Mouse (Mus musculus): ENCODE results near the gene Treml4.
"Not testable (repeated sequence)": the region's sequence is repeated elsewhere in the genome, so short reads cannot be mapped to it uniquely, and the experiment has no call there.

Treml4 gene

DNA sequence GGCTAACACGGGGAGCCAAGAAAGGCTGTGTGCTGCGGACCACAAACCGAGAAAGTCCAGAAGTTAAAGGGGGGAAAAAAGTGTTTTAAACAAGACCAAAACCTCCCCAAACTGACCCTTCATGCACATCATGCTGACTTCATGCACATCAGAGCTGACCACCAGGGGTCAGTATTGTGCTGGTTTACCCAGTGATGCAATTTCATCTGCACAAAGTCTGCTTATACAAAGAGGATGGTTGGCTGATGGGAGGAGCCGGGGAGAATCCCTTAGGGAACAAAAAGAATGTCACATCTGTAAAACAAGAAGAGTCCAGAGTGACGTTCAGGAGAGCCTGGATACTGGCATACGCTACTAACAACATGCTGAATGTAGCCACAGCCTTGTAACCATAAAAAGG, 10.8 kb downstream of the Treml4 start:
- DNase-seq (ENCODE audit: low read depth, low spot score), result peak; percentile 89

DNA sequence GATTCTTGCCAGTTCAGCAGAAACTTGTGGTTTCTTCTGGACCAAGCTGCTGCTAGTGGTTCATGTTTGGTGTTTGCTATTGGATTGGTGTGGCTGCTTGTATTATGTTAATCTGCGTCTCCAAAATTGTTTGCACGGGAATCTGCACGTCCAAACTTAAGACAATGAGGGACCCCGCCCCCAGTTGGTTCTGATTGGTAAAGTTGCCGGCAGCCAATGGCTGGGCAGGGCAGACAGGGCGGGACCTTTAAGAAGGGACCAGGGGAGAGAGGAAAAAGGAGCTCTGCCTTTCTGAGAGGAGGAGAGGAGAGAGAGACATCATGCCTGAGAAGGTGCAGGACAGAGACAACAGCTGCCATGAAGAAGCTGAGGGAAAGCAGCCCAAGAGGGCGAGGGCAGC, 11.6 kb downstream of the Treml4 start:
- no peak for DNase-seq (ENCODE audit: low read depth, low spot score)

DNA sequence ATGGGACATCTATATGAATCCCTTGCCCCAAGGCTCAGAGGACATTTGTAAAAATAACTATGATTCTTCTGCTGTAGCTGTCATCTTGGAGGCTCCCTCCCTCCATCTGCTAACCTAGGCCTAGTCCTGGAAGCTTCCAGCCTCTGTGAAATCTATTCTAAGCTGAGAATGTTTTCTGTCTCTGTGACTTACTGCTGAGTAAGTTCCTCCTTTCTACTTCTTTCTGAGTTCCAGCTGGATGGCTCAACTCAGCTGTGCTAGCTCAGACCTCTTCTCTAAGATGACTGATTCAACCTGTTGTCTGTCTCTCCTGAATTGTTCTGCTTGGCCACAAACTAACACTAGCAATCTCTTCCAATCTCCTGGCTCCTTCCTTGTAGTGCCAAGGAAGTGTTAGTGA, 14.3 kb downstream of the Treml4 start:
- DNase-seq (ENCODE audit: low read depth, low spot score), result no peak

DNA sequence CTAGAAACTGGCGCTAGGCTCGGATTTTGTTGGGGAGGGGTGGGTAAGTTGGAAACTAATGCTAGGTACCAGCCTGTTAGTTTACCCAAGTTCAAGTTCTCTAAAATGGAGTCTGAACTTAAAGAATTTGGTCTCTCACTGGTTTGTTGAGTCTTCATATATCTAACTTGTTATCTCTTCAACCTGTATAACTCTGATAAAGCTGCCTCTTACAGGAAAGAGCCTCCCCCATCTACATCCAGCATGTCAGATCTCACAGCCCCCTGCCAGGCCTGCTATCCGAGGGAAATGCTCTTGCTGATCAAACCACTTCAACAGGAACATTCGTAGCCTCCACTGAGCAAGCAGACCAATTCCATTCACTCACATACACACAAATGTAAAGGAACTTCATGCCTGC, 14.9 kb downstream of the Treml4 start:
- no peak for DNase-seq (ENCODE audit: low read depth, low spot score)

GRCm38 (mm10) chr17:48280943-48281738, 17.0 kb downstream of the Treml4 start:
- DNase-seq (ENCODE audit: low read depth, low spot score), result no peak

DNA sequence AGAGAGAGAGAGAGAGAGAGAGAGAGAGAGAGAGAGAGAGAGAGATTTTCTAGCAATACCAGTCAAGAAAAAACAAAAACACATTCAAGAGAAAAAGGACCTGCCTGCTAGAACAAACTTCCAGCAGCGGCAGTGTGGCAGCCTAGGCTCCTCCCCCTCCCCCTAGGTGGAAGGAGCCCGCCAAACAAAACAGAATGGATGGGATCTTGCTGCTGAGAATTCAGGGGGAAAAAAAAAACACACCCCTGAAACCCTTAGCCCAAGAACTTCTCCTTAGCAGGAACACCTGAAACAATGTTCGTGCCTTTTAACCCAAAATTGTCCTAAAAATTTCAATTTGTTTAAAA, 17.6 kb downstream of the Treml4 start:
- DNase-seq (ENCODE audit: low read depth, low spot score), result no peak

- peak; percentile 54 for DNase-seq (ENCODE audit: low read depth, low spot score)
Observed at GRCm38 (mm10) chr17:48286765-48287164, 22.7 kb downstream of the Treml4 start.

DNA sequence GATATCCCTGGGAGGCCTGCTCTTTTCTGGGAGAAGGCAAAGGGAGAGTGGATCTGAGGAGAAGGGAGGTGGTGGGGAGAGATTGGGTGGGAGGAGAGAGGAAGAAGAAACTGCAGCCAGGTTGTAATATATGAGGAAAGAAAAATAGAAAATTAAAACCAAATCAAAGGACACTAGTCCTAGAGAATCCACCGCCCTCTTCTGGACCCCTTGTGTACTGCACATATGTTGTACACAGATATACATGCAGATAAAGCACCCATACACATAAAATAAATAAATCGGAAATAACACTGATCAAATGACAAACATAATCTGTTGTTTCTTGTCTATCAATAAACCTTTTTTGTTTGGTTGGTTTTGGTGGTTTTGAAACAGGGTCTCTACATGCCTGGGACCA, 23.2 kb downstream of the Treml4 start:
- no peak for DNase-seq (ENCODE audit: low read depth, low spot score)

- no peak for DNase-seq (ENCODE audit: low read depth, low spot score)
Observed at GRCm38 (mm10) chr17:48293500-48294194, 29.6 kb downstream of the Treml4 start.

DNA sequence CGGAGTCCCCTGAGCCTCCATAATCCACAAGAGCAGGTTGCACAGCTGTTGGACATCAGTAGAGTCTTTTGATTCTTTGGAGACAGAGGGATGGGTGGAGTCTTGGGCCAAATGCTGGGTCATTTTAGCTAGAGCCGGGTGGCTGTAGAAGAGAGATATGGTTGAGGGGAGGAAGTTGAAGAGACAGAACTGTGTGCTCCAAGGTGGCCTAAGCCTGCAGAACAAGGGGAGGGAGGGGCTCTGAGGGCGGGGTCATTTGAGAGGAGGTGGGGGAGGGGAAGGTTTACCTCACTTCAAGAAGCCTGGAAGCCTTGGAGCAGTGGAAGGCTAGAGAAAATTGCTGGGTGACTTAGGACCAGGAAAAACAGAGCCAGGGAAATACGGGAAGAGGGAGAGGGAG, 35.1 kb downstream of the Treml4 start, which contains the start of gene Treml2:
Gene Treml2, plus strand, starts transcription at position 296 of the 400 bp plus-strand sequence.
- DNase-seq (ENCODE audit: low read depth, low spot score), result peak; percentile 76

GRCm38 (mm10) chr17:48299756-48300155, 35.7 kb downstream of the Treml4 start:
- DNase-seq (ENCODE audit: low read depth, low spot score), result no peak

DNA sequence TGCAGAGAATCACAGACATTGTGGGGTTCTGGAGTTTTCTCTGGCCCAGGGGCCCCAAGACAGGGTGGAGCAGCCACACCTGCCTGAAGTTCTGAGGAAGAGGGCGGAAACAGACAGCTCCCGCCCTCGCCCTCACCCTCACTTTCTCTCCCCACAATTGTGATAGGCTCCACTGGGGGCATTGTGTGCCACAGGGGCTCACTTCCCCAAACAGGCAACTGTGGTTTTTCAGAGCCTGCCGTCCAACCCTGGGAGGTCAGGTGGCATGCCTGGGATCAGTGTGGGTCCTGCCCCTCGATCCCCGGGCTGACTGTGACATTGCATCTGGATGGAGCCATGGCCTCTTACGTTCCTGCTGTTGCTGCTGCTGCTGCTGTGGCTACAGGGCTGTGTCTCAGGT, 36.1 kb downstream of the Treml4 start:
- DNase-seq (ENCODE audit: low read depth, low spot score), result no peak

DNA sequence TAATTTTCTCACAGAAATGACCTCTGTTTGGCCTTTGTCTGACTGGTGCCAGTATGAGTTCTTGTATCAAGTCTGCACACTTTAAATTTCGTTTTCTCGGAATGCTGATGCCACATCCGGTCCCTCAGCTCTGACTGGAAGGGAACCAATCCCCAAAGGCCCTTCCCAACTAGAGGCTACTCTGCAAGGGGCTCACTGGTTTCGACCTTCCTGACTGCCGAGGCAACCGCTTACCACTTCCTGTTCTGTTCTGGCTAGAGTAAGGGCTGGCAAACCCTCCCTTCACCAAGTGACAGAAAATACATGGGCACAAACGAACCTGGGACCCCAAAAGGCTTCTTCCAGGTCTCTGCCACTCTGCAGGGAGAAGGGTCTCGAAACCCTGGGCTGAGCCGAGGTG, 36.8 kb downstream of the Treml4 start:
- no peak for DNase-seq (ENCODE audit: low read depth, low spot score)

DNA sequence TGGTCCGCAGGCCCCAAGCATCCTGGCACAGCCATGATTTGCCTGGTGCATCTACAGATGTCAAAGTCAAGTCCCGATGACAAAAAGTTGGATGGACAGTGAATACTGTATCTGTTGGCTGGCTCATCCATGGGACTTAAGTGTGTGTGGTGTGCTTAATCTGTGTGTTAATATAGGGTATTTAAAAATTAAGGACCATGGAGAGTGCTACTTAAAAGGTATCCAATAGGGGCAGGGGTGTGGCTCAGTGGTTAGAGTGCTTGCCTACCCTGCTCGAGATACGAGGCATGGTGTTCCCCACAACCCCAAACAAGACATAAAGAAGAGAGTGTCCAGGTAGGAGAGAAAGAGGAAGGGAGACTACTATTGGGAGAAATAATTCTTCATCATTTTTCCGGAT, 37.7 kb downstream of the Treml4 start:
- no peak for DNase-seq (ENCODE audit: low read depth, low spot score)

DNA sequence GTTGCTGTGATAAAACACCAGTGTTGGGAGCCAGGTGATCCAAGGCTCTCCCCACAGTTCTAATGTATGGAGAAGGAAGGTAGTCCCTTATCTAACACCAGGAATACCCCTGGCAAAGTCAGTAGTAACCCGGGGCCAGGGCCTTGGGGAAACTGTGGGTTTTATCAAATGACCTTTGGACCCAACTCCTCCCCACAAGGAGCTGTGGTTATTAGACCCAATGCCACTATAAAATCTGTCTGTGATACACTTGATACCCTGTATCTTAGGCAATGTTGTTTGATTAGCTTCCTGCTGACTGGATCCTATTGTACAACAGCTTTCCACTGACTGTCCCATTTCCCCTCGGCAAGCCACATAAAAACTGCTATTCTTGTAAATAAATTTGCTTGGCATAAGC, 48.0 kb downstream of the Treml4 start:
- DNase-seq (ENCODE audit: low read depth, low spot score), result no peak

DNA sequence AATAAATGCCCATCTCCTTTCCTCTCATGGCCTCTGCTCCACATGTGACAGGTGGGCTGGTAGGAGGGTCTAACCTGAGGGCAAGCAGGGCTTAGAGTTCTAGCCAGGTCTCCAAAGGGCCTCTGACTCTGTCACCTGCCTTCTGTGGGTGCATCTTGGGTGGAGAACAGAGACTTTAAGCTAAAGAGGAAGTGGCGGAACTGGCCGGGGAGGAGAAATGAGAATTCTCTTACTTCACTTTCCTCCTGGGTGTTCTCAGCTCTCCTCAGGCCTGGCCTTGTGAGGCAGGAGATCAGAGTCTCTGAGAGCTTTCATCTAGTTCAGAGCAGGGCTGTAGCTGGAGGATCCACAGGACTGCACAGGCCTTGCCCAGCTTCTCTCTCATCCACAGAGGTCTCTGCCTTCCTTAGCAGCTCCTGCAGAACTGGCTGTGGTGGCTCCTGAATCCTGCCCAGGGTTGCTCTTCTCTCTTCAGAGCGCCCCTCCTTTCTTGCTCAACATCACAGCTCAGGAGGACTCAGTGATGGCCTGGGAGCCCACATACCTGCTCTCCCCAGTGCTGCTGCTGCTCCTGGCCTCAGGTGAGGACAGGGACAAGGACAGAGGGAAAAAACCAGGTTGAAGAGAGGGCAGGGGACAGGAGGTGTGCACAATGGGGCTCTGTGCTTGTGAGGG, 51.9 kb downstream of the Treml4 start, which contains the start of gene B430306N03Rik:
Gene B430306N03Rik, plus strand, starts transcription at position 237 of the 675 bp plus-strand sequence.
- DNase-seq (ENCODE audit: low read depth, low spot score), result not testable (repeated sequence)

DNA sequence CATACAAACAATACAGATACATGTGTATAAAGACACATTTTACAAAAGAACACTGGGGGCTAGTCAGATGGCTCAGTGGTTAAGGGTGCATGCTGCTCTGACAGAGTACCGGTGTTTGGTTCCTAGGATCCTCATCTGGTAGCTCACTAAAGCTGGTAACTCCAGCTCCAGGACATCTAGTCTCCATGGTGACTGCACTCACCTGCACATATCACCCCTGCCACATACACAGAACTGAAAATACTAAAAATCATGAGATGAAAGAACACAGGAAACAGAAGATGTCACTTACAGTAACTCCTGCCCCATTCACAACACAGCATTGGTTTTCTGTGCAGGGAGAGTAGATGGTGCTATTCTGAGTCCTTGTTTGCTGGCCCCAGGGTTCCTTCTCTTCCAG, 54.6 kb downstream of the Treml4 start:
- DNase-seq (ENCODE audit: low read depth, low spot score), result no peak

GRCm38 (mm10) chr17:48321279-48321678, 57.2 kb downstream of the Treml4 start:
- no peak for DNase-seq (ENCODE audit: low read depth, low spot score)

GRCm38 (mm10) chr17:48323236-48323635, 59.1 kb downstream of the Treml4 start:
- peak; percentile 68 for DNase-seq (ENCODE audit: low read depth, low spot score)

DNA sequence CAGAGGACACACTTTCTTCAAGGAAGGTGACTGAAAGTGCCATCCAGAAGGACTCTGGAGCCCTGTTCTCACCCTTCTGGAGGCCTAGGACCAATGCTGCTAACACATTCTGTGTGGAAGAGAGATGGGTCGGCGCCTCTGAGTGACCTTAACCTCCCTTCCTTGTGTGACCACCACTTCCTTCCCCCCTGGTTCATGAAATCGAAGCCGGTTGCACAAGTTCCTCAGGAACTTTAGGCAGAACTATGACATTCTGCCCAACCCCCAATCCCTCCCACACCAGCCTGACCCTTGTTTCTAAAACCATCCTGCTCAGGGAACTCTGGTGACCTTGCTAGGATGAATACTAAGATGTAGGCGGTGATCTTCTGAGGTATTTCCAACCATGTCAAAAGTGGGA, 60.2 kb downstream of the Treml4 start:
- no peak for DNase-seq (ENCODE audit: low read depth, low spot score)
